Mouse (Mus musculus) neural tube, embryonic 15.5 days (tissue): ENCODE data around the gene 2210017I01Rik. TPM values are rescaled to one million over a fixed set of nuclear protein-coding genes. Genes with fewer than 3 reads are reported as not detected.

ENCODE experiments used
- ATAC-seq: fragments of 200-750 bp; cut with Nextera tagmentation; 2 replicates; pipeline ENCODE4 v1.8.0; 2017; ENCODE audit warnings: mild to moderate bottlenecking, moderate TSS enrichment, moderate library complexity; ENCODE audit not compliant: low FRiP score
- H3K27ac ChIP-seq: fragments of 300-500 bp; sonication (generic); replicated peaks from 2 replicates; pipeline ENCODE4 v1.5.1; 2015; ENCODE audit warnings: mild to moderate bottlenecking, inconsistent platforms
- H3K27me3 ChIP-seq: fragments of 300-500 bp; sonication (generic); replicated peaks from 2 replicates; pipeline ENCODE4 v1.6.1; 2015; ENCODE audit warnings: inconsistent platforms
- H3K36me3 ChIP-seq: fragments of 300-500 bp; sonication (generic); 2 replicates; pipeline ENCODE4 v1.6.1; 2015; ENCODE audit warnings: inconsistent platforms
- H3K4me1 ChIP-seq: fragments of 300-500 bp; sonication (generic); 2 replicates; pipeline ENCODE4 v1.6.1; 2015; ENCODE audit warnings: inconsistent platforms
- H3K4me2 ChIP-seq: fragments of 300-500 bp; sonication (generic); 2 replicates; pipeline ENCODE4 v1.6.1; 2015; ENCODE audit warnings: inconsistent platforms, mild to moderate bottlenecking, moderate library complexity
- H3K4me3 ChIP-seq: fragments of 300-500 bp; sonication (generic); replicated peaks from 2 replicates; pipeline ENCODE4 v1.5.1; 2015; ENCODE audit warnings: mild to moderate bottlenecking, inconsistent platforms
- H3K9ac ChIP-seq: fragments of 300-500 bp; sonication (generic); replicated peaks from 2 replicates; pipeline ENCODE4 v1.6.1; 2015; ENCODE audit warnings: mild to moderate bottlenecking, inconsistent platforms
- H3K9me3 ChIP-seq: fragments of 300-500 bp; sonication (generic); replicated peaks from 2 replicates; pipeline ENCODE4 v1.6.1; 2016; ENCODE audit warnings: inconsistent platforms
- WGBS: fragments of 180-500 bp; shearing (Covaris S2); methylation state at CpG from one replicate; pipeline ENCODE4 v1.1.7; 2015; ENCODE audit warnings: mixed read lengths; 5-methylcytosine and 5-hydroxymethylcytosine counted together
- polyA plus RNA-seq: library from polyadenylated mRNA; unstranded; fragments of >200 nt; fragmentation: Nextera tagmentation; extraction: Ambion mirVana; gene quantifications from 2 replicates; pipeline ENCODE4 v1.2.1, GENCODE M21; 2015

2210017I01Rik gene
- polyA plus RNA-seq, 1 experiment from 2014 or later, result not detected

DNA sequence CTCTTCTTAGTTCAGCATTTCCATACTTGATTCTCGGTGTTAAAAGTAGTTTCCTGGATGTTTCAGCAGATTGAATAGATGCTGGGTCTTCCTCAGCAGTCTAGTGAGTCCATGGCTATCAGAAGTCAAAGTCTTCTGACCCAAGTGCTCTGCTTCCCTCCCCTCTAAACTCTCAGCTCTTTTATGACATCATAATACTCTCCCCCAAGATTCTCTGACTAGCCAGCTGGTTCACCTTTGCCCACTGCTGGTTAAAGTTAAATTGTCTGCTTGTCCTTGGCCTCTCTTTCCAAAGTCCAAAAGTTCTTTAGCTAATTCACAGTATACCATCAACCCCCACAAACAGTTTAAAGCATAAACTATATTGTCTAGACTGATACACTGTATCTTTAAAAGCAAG lies 18.4 kb downstream of the 2210017I01Rik start, which contains the start of gene Smcp:
Gene Smcp, minus strand, starts transcription at position 140 of the 400 bp plus-strand sequence.
- H3K36me3 ChIP-seq, result no peaks in the 10 kb centered on the region
- no peak for ATAC-seq
- H3K27ac ChIP-seq, result no peak within 1 kb of the TSS
- H3K4me3 ChIP-seq, result no peak within 1 kb of the TSS
- H3K9me3 ChIP-seq, result no peaks in the 10 kb centered on the region
- H3K27me3 ChIP-seq, result no peaks in the 10 kb centered on the region
- no peak within 1 kb of the TSS for H3K4me2 ChIP-seq
- H3K4me1 ChIP-seq, result no peaks in the 10 kb centered on the region
- H3K9ac ChIP-seq, result no peak within 1 kb of the TSS
- 79% methylated on average over 1 of the region's 1 CpGs for WGBS

DNA sequence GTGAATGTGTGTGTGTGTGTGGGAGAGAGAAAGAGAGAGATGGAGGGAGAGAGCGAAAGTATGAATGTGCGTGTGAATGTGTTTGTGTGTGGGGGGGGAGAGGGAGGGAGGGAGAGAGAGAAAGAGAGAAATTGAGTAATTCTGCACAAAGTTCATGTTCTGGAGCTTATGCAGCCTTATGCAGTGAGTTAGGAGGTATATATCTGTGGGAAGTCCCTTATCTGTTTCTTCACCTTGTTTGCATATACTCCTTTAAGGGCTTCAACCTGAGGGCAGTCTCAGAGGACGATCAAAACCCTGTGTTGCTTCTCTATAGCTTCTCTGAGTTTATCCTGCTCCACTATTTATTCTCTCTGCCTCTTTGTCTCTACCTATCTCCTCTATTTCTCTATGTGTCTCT lies 20.1 kb downstream of the 2210017I01Rik start:
- no peak for ATAC-seq

GRCm38 (mm10) chr3:92585055-92585454 lies 22.2 kb downstream of the 2210017I01Rik start:
- no peaks in the 10 kb centered on the region for H3K27me3 ChIP-seq
- no peaks in the 10 kb centered on the region for H3K9me3 ChIP-seq
- H3K4me3 ChIP-seq, result no peak overlapping the region
- ATAC-seq, result no peak
- H3K36me3 ChIP-seq, result no peaks in the 10 kb centered on the region
- no peak overlapping the region for H3K9ac ChIP-seq
- H3K4me2 ChIP-seq, result no peak overlapping the region
- 83% methylated on average over 1 of the region's 1 CpGs for WGBS
- H3K4me1 ChIP-seq, result no peaks in the 10 kb centered on the region
- H3K27ac ChIP-seq, result no peak overlapping the region

More for the DNA sequence above, 20.1 kb downstream of the 2210017I01Rik start:
- Histone ChIP-seq H3K4me2 (no peak overlapping the region), H3K4me1 (no peaks in the 10 kb centered on the region), H3K4me3 (no peak overlapping the region), H3K9ac (no peak overlapping the region), H3K27me3 (no peaks in the 10 kb centered on the region), H3K9me3 (no peaks in the 10 kb centered on the region), H3K27ac (no peak overlapping the region), H3K36me3 (no peaks in the 10 kb centered on the region)
- WGBS, result 78% methylated on average over 3 of the region's 3 CpGs

GRCm38 (mm10) chr3:92583164-92583826 lies 24.0 kb downstream of the 2210017I01Rik start:
- 82% methylated on average over 3 of the region's 3 CpGs for WGBS

GRCm38 (mm10) chr3:92579508-92579907 lies 27.8 kb downstream of the 2210017I01Rik start:
- Histone ChIP-seq H3K9ac (no peak overlapping the region), H3K4me2 (no peak overlapping the region), H3K4me3 (no peak overlapping the region), H3K27ac (no peak overlapping the region), H3K4me1 (no peaks in the 10 kb centered on the region), H3K36me3 (no peaks in the 10 kb centered on the region), H3K27me3 (no peaks in the 10 kb centered on the region), H3K9me3 (no peaks in the 10 kb centered on the region)
- ATAC-seq, result no peak
- 69% methylated on average over 1 of the region's 1 CpGs for WGBS

More at GRCm38 (mm10) chr3:92583164-92583826, 24.0 kb downstream of the 2210017I01Rik start:
- Histone ChIP-seq H3K4me1 (no peaks in the 10 kb centered on the region), H3K27me3 (no peaks in the 10 kb centered on the region), H3K4me2 (no peak overlapping the region), H3K9ac (no peak overlapping the region), H3K36me3 (no peaks in the 10 kb centered on the region), H3K9me3 (no peaks in the 10 kb centered on the region), H3K27ac (no peak overlapping the region), H3K4me3 (no peak overlapping the region)
- no peak for ATAC-seq

DNA sequence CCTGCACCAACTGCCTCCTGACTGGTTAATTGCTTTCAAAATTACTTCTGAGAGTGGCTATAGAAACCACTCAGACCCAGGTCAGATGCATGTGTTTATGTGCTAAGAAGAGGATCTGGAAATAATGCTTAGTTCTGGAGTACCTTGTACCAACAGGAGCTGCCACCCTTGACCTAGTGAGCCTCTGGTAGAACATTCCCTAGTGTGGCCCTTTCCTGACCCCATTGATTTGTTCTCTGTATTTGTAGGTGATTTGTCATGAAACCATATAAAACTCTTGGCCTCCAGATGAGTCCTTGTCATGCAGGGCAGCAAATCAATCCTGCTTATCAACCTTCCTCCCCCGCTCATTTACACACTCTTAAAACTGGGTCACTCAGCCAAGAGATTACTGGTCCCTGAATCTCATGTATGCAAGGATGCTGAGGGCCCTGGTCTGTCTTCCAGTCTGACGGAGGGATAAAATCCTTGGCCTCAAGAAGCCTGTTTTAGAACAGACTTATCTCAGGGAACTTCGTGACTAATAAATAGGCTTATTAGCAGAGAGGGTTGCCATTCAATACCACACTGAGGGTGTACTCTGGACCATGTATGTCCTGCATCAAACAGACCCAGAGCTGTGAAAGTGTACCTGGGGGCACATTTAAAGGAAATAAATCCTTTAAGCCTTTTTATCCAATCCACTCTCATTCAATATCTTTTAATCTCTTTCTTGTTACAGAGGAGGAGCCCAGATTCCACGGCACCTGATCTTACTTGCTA lies 28.5 kb downstream of the 2210017I01Rik start:
- H3K4me3 ChIP-seq, result no peak overlapping the region
- no peak overlapping the region for H3K9ac ChIP-seq
- no peak for ATAC-seq
- WGBS, result 79% methylated on average over 4 of the region's 4 CpGs
- H3K4me2 ChIP-seq, result no peak overlapping the region
- no peak overlapping the region for H3K27ac ChIP-seq
- H3K27me3 ChIP-seq, result no peaks in the 10 kb centered on the region
- no peaks in the 10 kb centered on the region for H3K9me3 ChIP-seq
- no peaks in the 10 kb centered on the region for H3K36me3 ChIP-seq
- no peaks in the 10 kb centered on the region for H3K4me1 ChIP-seq

DNA sequence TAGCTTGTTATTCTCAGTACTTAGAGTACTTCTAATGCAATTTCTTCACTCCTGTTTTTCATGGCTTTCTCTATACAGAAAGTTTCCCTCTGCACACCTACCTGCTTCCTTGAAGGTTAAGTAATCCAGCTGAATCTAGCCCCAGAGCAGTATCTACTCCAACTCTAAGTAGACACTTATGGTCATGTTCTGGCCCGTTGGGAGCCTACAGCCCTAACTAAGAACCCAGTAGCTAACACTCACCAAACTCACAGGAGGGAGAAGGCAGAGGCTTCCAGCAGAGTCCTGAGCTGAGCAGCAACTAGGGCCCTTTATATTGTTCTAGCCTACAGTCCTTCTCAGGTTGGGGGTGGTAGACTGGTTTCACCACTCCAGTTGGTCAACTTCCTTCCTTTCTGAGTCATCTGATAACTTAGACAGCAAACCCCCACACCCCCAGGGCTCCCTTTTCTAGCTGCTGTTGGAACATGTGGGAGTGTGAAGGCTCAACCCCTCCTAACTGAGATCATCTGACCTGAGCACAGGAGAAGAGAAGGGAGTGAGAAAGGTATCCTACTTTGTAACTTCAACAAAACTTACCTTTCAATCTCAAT lies 33.7 kb downstream of the 2210017I01Rik start, which contains the start of gene Ivl:
Gene Ivl, minus strand, starts transcription at position 287 of the 593 bp plus-strand sequence.
- no peaks in the 10 kb centered on the region for H3K4me1 ChIP-seq
- H3K4me3 ChIP-seq, result no peak within 1 kb of the TSS
- WGBS, result 96% methylated on average over 1 of the region's 1 CpGs
- ATAC-seq, result no peak
- H3K27ac ChIP-seq, result no peak within 1 kb of the TSS
- no peak within 1 kb of the TSS for H3K4me2 ChIP-seq
- H3K36me3 ChIP-seq, result no peaks in the 10 kb centered on the region
- no peak within 1 kb of the TSS for H3K9ac ChIP-seq
- no peaks in the 10 kb centered on the region for H3K27me3 ChIP-seq
- no peaks in the 10 kb centered on the region for H3K9me3 ChIP-seq

DNA sequence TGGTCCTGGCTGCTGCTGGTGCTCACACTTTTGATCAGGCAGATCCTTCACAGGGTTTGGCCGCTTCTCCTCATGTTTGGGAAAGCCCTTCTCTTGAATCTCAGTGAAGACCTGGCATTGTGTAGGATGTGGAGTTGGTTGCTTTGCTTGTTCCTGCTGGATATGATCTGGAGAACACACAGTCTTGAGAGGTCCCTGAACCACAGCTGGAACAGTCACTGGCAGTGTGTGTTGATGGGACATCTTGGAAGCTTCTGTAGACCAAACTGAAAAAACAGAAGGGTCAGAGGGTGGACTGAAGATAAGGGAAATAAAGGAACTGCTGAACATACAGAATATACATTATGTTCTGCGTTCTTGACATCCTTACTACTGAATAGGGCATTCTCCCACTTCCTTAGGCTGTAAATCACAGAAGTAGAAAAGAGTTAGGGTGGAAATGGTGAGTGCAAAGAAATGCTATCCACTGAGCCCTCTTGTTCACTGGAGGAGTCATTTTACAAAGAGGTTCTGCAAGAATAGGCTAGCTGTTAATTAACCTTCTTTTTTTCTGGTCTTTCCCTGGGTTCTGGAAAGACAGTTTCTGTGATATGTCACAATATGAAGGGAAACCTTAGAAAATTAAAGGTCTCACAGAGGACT lies 34.7 kb downstream of the 2210017I01Rik start:
- no peak overlapping the region for H3K27ac ChIP-seq
- H3K36me3 ChIP-seq, result no peaks in the 10 kb centered on the region
- no peaks in the 10 kb centered on the region for H3K27me3 ChIP-seq
- H3K4me3 ChIP-seq, result no peak overlapping the region
- no peak overlapping the region for H3K9ac ChIP-seq
- ATAC-seq, result no peak
- no peaks in the 10 kb centered on the region for H3K4me1 ChIP-seq
- H3K9me3 ChIP-seq, result no peaks in the 10 kb centered on the region
- WGBS, result 48% methylated on average over 2 of the region's 2 CpGs
- no peak overlapping the region for H3K4me2 ChIP-seq

DNA sequence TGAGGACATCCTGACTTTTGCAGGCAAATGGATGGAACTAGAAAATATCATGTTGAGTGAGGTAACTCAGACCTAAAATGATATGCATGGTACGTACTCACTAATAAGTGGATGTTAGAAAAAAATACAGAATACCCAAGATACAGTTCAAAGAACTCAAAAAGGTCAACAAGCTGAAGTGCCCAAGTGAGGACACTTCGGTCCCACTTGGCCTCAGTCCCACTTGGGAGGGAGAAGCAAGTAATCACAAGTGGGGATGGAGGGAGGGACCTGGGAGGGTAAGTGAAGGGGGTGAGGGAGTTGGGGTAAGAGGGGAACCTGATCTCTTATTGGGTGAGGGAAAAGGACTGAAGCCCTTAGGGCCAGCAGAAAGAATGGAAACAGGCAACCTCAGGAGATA lies 38.5 kb downstream of the 2210017I01Rik start:
- WGBS, result 88% methylated on average over 2 of the region's 2 CpGs
- Histone ChIP-seq H3K4me1 (no peaks in the 10 kb centered on the region), H3K4me2 (no peak overlapping the region)

GRCm38 (mm10) chr3:92565418-92565817 lies 41.9 kb downstream of the 2210017I01Rik start:
- Histone ChIP-seq H3K4me1 (no peaks in the 10 kb centered on the region), H3K36me3 (no peaks in the 10 kb centered on the region), H3K4me2 (no peak overlapping the region), H3K9ac (no peak overlapping the region), H3K27me3 (no peaks in the 10 kb centered on the region), H3K9me3 (no peaks in the 10 kb centered on the region), H3K4me3 (no peak overlapping the region), H3K27ac (no peak overlapping the region)
- no peak for ATAC-seq

More for the DNA sequence above, 38.5 kb downstream of the 2210017I01Rik start:
- Histone ChIP-seq H3K36me3 (no peaks in the 10 kb centered on the region), H3K27ac (no peak overlapping the region), H3K4me3 (no peak overlapping the region), H3K9me3 (no peaks in the 10 kb centered on the region), H3K9ac (no peak overlapping the region), H3K27me3 (no peaks in the 10 kb centered on the region)
- no peak for ATAC-seq
